Mouse (Mus musculus) CH12.LX (cell line): Measurements from ENCODE around the gene Plekhh3. TPM values are rescaled to one million over a fixed set of nuclear protein-coding genes. Genes with fewer than 3 reads are reported as not detected.
A peak's percentile ranks its signal among the peaks of the same experiment; 100 is the strongest.

Experiments used
- DNase-seq: peaks from one replicate; pipeline ENCODE4 v3.0.0-alpha.2; 2013; ENCODE audit errors: extremely low read depth
- H3K27ac ChIP-seq: 2 replicates; pipeline ENCODE4 v1.5.1; 2012; ENCODE audit warnings: low read depth, mild to moderate bottlenecking, control low read depth, moderate library complexity; ENCODE audit not compliant: insufficient read depth
- H3K27me3 ChIP-seq: replicated peaks from 2 replicates; pipeline ENCODE3; 2012; ENCODE audit warnings: inconsistent platforms
- H3K36me3 ChIP-seq, 2 experiments: replicated peaks in 1 of 2; 2 replicates each; pipeline versions ENCODE3 to v1.6.1; 2012; ENCODE audit warnings: inconsistent platforms in 1 of 2, low read length in 1 of 2, mild to moderate bottlenecking in 1 of 2, mixed read lengths in 1 of 2, moderate library complexity in 1 of 2; ENCODE audit not compliant: control insufficient read depth in 1 of 2, insufficient read depth in 1 of 2
- H3K4me1 ChIP-seq, 2 experiments: 2 replicates each; pipeline ENCODE4 v1.6.1; 2012; ENCODE audit warnings: inconsistent platforms in 1 of 2, moderate library complexity in 1 of 2; ENCODE audit not compliant: insufficient read depth in 2 of 2, control insufficient read depth in 1 of 2
- H3K4me2 ChIP-seq: 2 replicates; pipeline ENCODE4 v1.6.1; 2012; ENCODE audit warnings: low read depth, mild to moderate bottlenecking, control low read depth; ENCODE audit not compliant: poor library complexity, insufficient read depth, severe bottlenecking
- H3K4me3 ChIP-seq, 3 experiments: fragments of 150-350 bp in 1 of 3; sonication (generic) in 1 of 3; replicated peaks in 1 of 3; 2 replicates each; pipeline versions ENCODE3 to v1.5.1; 2011 to 2012; ENCODE audit warnings: low read depth in 2 of 3, low read length in 2 of 3, mild to moderate bottlenecking in 2 of 3, moderate library complexity in 2 of 3, control low read depth in 1 of 3, improper control_type of control experiment in 1 of 3, inconsistent platforms in 1 of 3, mixed read lengths in 1 of 3; ENCODE audit not compliant: poor library complexity in 1 of 3
- H3K79me2 ChIP-seq: replicated peaks from 2 replicates; pipeline ENCODE4 v1.6.1; 2012; ENCODE audit warnings: mild to moderate bottlenecking, moderate library complexity; ENCODE audit not compliant: control insufficient read depth, poor library complexity, insufficient read depth, severe bottlenecking; ENCODE audit errors: extremely low read depth
- H3K9ac ChIP-seq: 2 replicates; pipeline ENCODE4 v1.6.1; 2012; ENCODE audit warnings: low read depth, mild to moderate bottlenecking, control low read depth, moderate library complexity; ENCODE audit not compliant: insufficient read depth
- H3K9me3 ChIP-seq: replicated peaks from 2 replicates; pipeline ENCODE3; 2012; ENCODE audit warnings: low read length, inconsistent platforms, mixed read lengths
- CHD1 ChIP-seq: IDR thresholded peaks from 2 replicates; pipeline ENCODE4 v1.6.1; 2012; ENCODE audit warnings: low read depth, low read length, improper control_type of control experiment, inconsistent platforms
- CTCF ChIP-seq, 2 experiments: IDR thresholded peaks in 1 of 2; conservative IDR thresholded peaks in 1 of 2; 2 replicates each; pipeline ENCODE4 v1.5.1; 2011 to 2012; ENCODE audit warnings: low read depth in 2 of 2, low read length in 2 of 2, improper control_type of control experiment in 1 of 2, inconsistent platforms in 1 of 2, mild to moderate bottlenecking in 1 of 2, moderate library complexity in 1 of 2
- E2F4 ChIP-seq: IDR thresholded peaks from 2 replicates; pipeline ENCODE4 v1.6.1; 2011; ENCODE audit warnings: low read depth, low read length, improper control_type of control experiment; ENCODE audit not compliant: insufficient replicate concordance
- ELF1 ChIP-seq: IDR thresholded peaks from 2 replicates; pipeline ENCODE4 v1.6.1; 2014; ENCODE audit warnings: low read depth, mild to moderate bottlenecking, inconsistent platforms, low read length, improper control_type of control experiment
- ETS1 ChIP-seq: conservative IDR thresholded peaks from 2 replicates; pipeline ENCODE4 v1.6.1; 2012; ENCODE audit warnings: low read depth, mild to moderate bottlenecking, inconsistent platforms, low read length, improper control_type of control experiment, moderate library complexity
- IRF4 ChIP-seq: IDR thresholded peaks from 2 replicates; pipeline ENCODE4 v1.6.1; 2014; ENCODE audit warnings: low read depth, mild to moderate bottlenecking, inconsistent platforms, low read length, improper control_type of control experiment
- JUN ChIP-seq: IDR thresholded peaks from 2 replicates; pipeline ENCODE4 v1.6.1; 2011; ENCODE audit warnings: low read depth, mild to moderate bottlenecking, low read length, improper control_type of control experiment, moderate library complexity; ENCODE audit not compliant: insufficient read depth
- KAT2A ChIP-seq: IDR thresholded peaks from 2 replicates; pipeline ENCODE4 v1.6.1; 2012; ENCODE audit warnings: low read length, improper control_type of control experiment, inconsistent platforms; ENCODE audit not compliant: insufficient replicate concordance
- NRF1 ChIP-seq: IDR thresholded peaks from 2 replicates; pipeline ENCODE4 v1.6.1; 2014; ENCODE audit warnings: low read depth, mild to moderate bottlenecking, inconsistent platforms, low read length, improper control_type of control experiment, moderate library complexity
- PAX5 ChIP-seq: IDR thresholded peaks from 2 replicates; pipeline ENCODE4 v1.6.1; 2012; ENCODE audit warnings: low read length, inconsistent platforms, mixed read lengths
- POLR2AphosphoS2 ChIP-seq: IDR thresholded peaks from 2 replicates; pipeline ENCODE4 v1.6.1; 2011; ENCODE audit warnings: low read depth, low read length, improper control_type of control experiment
- RCOR1 ChIP-seq: conservative IDR thresholded peaks from 2 replicates; pipeline ENCODE4 v1.6.1; 2012; ENCODE audit warnings: low read depth, mild to moderate bottlenecking, inconsistent platforms, low read length, improper control_type of control experiment
- SIN3A ChIP-seq: IDR thresholded peaks from 2 replicates; pipeline ENCODE4 v1.6.1; 2012; ENCODE audit warnings: low read length, improper control_type of control experiment, inconsistent platforms
- SMC3 ChIP-seq: IDR thresholded peaks from 2 replicates; pipeline ENCODE4 v1.6.1; 2011; ENCODE audit warnings: low read depth, low read length, improper control_type of control experiment
- TBP ChIP-seq: conservative IDR thresholded peaks from 2 replicates; pipeline ENCODE4 v1.6.1; 2011; ENCODE audit warnings: low read depth, low read length, improper control_type of control experiment
- TCF12 ChIP-seq: IDR thresholded peaks from 2 replicates; pipeline ENCODE4 v1.6.1; 2014; ENCODE audit warnings: low read depth, mild to moderate bottlenecking, inconsistent platforms, low read length, improper control_type of control experiment
- USF1 ChIP-seq: IDR thresholded peaks from 2 replicates; pipeline ENCODE4 v1.6.1; 2014; ENCODE audit warnings: low read depth, mild to moderate bottlenecking, inconsistent platforms, low read length, improper control_type of control experiment
- ZC3H11A ChIP-seq: IDR thresholded peaks from 2 replicates; pipeline ENCODE4 v1.6.1; 2012; ENCODE audit warnings: low read depth, mild to moderate bottlenecking, inconsistent platforms, low read length, improper control_type of control experiment
- ZNF384 ChIP-seq: IDR thresholded peaks from 2 replicates; pipeline ENCODE4 v1.6.1; 2012; ENCODE audit warnings: low read depth, low read length, improper control_type of control experiment, inconsistent platforms
- dilution Hi-C: fragments of 300-500 bp; cut with MboI; formaldehyde crosslinking; loops from 2 replicates; pipeline ENCODE4 v1.14.3; 2020; ENCODE audit warnings: low sequenced_read_pairs; ENCODE audit not compliant: extremely low pct_unique_long_range_greater_than_20kb, extremely low pct_ligation_motif_present
- in situ Hi-C: fragments of 300-500 bp; cut with MboI; formaldehyde crosslinking; loops from 3 replicates; pipeline ENCODE4 v1.14.3; 2019; ENCODE audit warnings: low sequenced_read_pairs, low pct_ligation_motif_present, low pct_unique_long_range_greater_than_20kb, mixed read lengths
- polyA plus RNA-seq: library from polyadenylated mRNA; unstranded; fragments of >175 nt; gene quantifications from 2 replicates; pipeline ENCODE4 v1.2.1, GENCODE M21; 2012; ENCODE audit warnings: low read depth; ENCODE audit not compliant: insufficient read length
- total RNA-seq, 2 experiments: library from RNA; depleted of rRNA; stranded (reverse); fragments of 300-350 nt in 1 of 2; fragments of >200 nt in 1 of 2; gene quantifications; 2 replicates each; pipeline ENCODE4 v1.2.3; 2012 to 2014

Gene Plekhh3
- total and polyA plus RNA-seq, 3 experiments: 2.9 to 20.3 (median 5.0) TPM

- Histone ChIP-seq H3K4me2 (no peak overlapping the region), H3K27ac (no peak overlapping the region), H3K27me3 (no peaks in the 10 kb centered on the region), H3K79me2 (no peaks in the 10 kb centered on the region), H3K4me3 (no peak overlapping the region), H3K9ac (no peak overlapping the region), H3K4me1 (peaks cover 18 to 43% of the 10 kb centered on the region in 2 experiments), H3K36me3 (peaks cover 0 to 5% of the 10 kb centered on the region in 2 experiments), H3K9me3 (no peaks in the 10 kb centered on the region)
- dilution Hi-C loops: no loop called here
- DNase-seq: no peak
- in situ Hi-C loops: no loop called here
- no peak for TF ChIP-seq NRF1
- no peak for TF ChIP-seq PAX5
- no peak for TF ChIP-seq ETS1
- TF ChIP-seq CTCF (conservative IDR thresholded peaks at IDR 0.05 in 1 of 2, IDR thresholded peaks at IDR 0.05 in 1 of 2; ENCODE audit: low read depth in 2 of 2, low read length in 2 of 2): no peak
- no peak for TF ChIP-seq KAT2A
- TF ChIP-seq RCOR1: no peak
- no peak for TF ChIP-seq USF1
- TF ChIP-seq CHD1: no peak
- TF ChIP-seq TBP: no peak
- TF ChIP-seq SMC3: no peak
- TF ChIP-seq ELF1: no peak
- TF ChIP-seq E2F4: no peak
- no peak for TF ChIP-seq ZNF384
- TF ChIP-seq ZC3H11A: no peak
- TF ChIP-seq JUN: no peak
- TF ChIP-seq TCF12: no peak
- TF ChIP-seq IRF4: no peak
- no peak for TF ChIP-seq SIN3A
Measured at GRCm38 (mm10) chr11:101152825-101153224, 18.3 kb downstream of the Plekhh3 start.

- no peak overlapping the region for H3K27ac ChIP-seq
- dilution Hi-C loops: no loop called here
- H3K36me3 ChIP-seq: no peaks in the 10 kb centered on the region
- H3K27me3 ChIP-seq: no peaks in the 10 kb centered on the region
- in situ Hi-C loops: no loop called here
- no peak overlapping the region for H3K9ac ChIP-seq
- peaks cover 15 to 41% of the 10 kb centered on the region in 2 experiments for H3K4me1 ChIP-seq
- no peaks in the 10 kb centered on the region for H3K79me2 ChIP-seq
- H3K4me3 ChIP-seq: no peak overlapping the region
- no peaks in the 10 kb centered on the region for H3K9me3 ChIP-seq
- no peak overlapping the region for H3K4me2 ChIP-seq
- TF ChIP-seq IRF4: no peak
- TF ChIP-seq CTCF (conservative IDR thresholded peaks at IDR 0.05 in 1 of 2, IDR thresholded peaks at IDR 0.05 in 1 of 2; ENCODE audit: low read depth in 2 of 2, low read length in 2 of 2): peak in 1 of 2 experiments; percentile 44; a peak in 2 of 4 replicates
- TF ChIP-seq ZNF384: peak; percentile 74
- no peak for TF ChIP-seq POLR2AphosphoS2
- no peak for TF ChIP-seq PAX5
- DNase-seq: no peak
Measured at GRCm38 (mm10) chr11:101151063-101151462, 20.1 kb downstream of the Plekhh3 start.
